Mouse (Mus musculus): ENCODE data around the gene Tctex1d1. TPM values are rescaled to one million over a fixed set of nuclear protein-coding genes. Genes with fewer than 3 reads are reported as not detected.

The Tctex1d1 gene
- polyA plus RNA-seq, 1 experiment from 2014 or later, result 0.47 TPM

DNA sequence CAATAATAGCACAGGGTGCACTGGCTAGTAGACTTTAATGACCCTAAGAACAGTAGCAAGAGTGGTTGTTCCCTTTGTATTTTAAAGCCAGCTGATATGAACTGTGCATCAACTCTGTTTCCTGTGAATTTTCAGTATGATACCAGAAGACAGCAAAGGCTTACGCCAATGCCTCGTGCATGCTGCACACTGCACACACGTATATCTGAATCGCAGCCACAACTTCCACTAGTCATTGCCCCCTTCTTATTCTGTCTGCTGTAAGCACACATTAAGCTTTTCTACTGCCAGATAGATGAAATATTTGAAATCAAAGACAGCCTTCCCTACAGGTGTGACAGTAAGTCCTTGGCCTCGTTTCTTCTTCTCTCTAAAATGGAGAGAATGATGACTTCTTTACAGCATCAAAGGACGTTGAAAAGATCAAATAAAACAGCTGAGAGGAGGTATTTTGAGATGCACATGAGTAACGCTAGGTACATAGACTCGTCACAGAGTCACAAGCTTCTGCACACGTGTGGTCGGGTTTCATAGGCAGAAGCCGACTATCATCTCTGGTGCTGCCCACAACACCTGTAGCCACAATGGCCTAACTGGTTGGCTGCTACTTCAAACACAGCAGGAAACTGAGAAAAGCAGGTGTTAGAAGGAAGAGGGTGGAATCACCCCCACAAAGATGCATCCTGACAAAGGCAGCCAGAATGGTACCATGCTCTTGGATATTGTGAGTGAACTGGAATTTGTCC, 12.4 kb downstream of the Tctex1d1 start:
- H3K9me3 ChIP-seq (ENCODE audit: control insufficient read depth, low read length), result no peaks in the 10 kb centered on the region

GRCm38 (mm10) chr4:102991685-102992084, 13.3 kb downstream of the Tctex1d1 start:
- Histone ChIP-seq H3K9me3 (ENCODE audit: control insufficient read depth, low read length) (no peaks in the 10 kb centered on the region), H3K9ac (ENCODE audit: low read length) (no peak overlapping the region), H3K4me2 (ENCODE audit: low read length) (no peak overlapping the region), H3K36me3 (ENCODE audit: control insufficient read depth, insufficient read depth, low read length) (no peaks in the 10 kb centered on the region), H3K27me3 (replicated peaks; ENCODE audit: control insufficient read depth, insufficient read depth, low read length) (no peaks in the 10 kb centered on the region), H3K4me1 (replicated peaks; ENCODE audit: control insufficient read depth, insufficient read depth, low read length) (no peaks in the 10 kb centered on the region), H3K27ac (ENCODE audit: low read depth) (no peak overlapping the region), H3K4me3 (ENCODE audit: low read depth, low read length) (no peak overlapping the region)
- DNase-seq (ENCODE audit: low spot score), result no peak
- WGBS, result 91% methylated on average over 3 of the region's 3 CpGs
- no peak for ATAC-seq (replicated peaks; ENCODE audit: low FRiP score, low TSS enrichment, low read depth)

More for the DNA sequence above, 12.4 kb downstream of the Tctex1d1 start:
- DNase-seq (ENCODE audit: low spot score), result peak; percentile 10
- ATAC-seq (replicated peaks; ENCODE audit: low FRiP score, low TSS enrichment, low read depth), result no peak
- Histone ChIP-seq H3K4me3 (ENCODE audit: low read depth, low read length) (no peak overlapping the region), H3K9ac (ENCODE audit: low read length) (no peak overlapping the region), H3K4me2 (ENCODE audit: low read length) (no peak overlapping the region), H3K27ac (ENCODE audit: low read depth) (no peak overlapping the region), H3K4me1 (replicated peaks; ENCODE audit: control insufficient read depth, insufficient read depth, low read length) (no peaks in the 10 kb centered on the region), H3K27me3 (replicated peaks; ENCODE audit: control insufficient read depth, insufficient read depth, low read length) (no peaks in the 10 kb centered on the region), H3K36me3 (ENCODE audit: control insufficient read depth, insufficient read depth, low read length) (no peaks in the 10 kb centered on the region)
- 83% methylated on average over 11 of the region's 11 CpGs for WGBS

GRCm38 (mm10) chr4:103004681-103005080, 26.3 kb downstream of the Tctex1d1 start:
- 86% methylated on average over 4 of the region's 4 CpGs for WGBS
- H3K27ac ChIP-seq (ENCODE audit: low read depth), result no peak overlapping the region
- no peak overlapping the region for H3K4me3 ChIP-seq (ENCODE audit: low read depth, low read length)
- no peak for ATAC-seq (replicated peaks; ENCODE audit: low FRiP score, low TSS enrichment, low read depth)
- H3K4me1 ChIP-seq (replicated peaks; ENCODE audit: control insufficient read depth, insufficient read depth, low read length), result peaks cover 5% of the 10 kb centered on the region; the same call in 1 of the 2 replicates
- no peak for DNase-seq (ENCODE audit: low spot score)
- H3K9ac ChIP-seq (ENCODE audit: low read length), result no peak overlapping the region
- no peaks in the 10 kb centered on the region for H3K9me3 ChIP-seq (ENCODE audit: control insufficient read depth, low read length)
- H3K36me3 ChIP-seq (ENCODE audit: control insufficient read depth, insufficient read depth, low read length), result no peaks in the 10 kb centered on the region
- no peaks in the 10 kb centered on the region for H3K27me3 ChIP-seq (replicated peaks; ENCODE audit: control insufficient read depth, insufficient read depth, low read length)
- no peak overlapping the region for H3K4me2 ChIP-seq (ENCODE audit: low read length)

GRCm38 (mm10) chr4:103005190-103005945, 27.0 kb downstream of the Tctex1d1 start:
- no peak for ATAC-seq (replicated peaks; ENCODE audit: low FRiP score, low TSS enrichment, low read depth)
- H3K9me3 ChIP-seq (ENCODE audit: control insufficient read depth, low read length), result no peaks in the 10 kb centered on the region
- no peak overlapping the region for H3K4me2 ChIP-seq (ENCODE audit: low read length)
- no peaks in the 10 kb centered on the region for H3K36me3 ChIP-seq (ENCODE audit: control insufficient read depth, insufficient read depth, low read length)
- H3K27ac ChIP-seq (ENCODE audit: low read depth), result no peak overlapping the region
- 60% methylated on average over 15 of the region's 15 CpGs for WGBS
- H3K9ac ChIP-seq (ENCODE audit: low read length), result no peak overlapping the region
- DNase-seq (ENCODE audit: low spot score), result no peak
- H3K27me3 ChIP-seq (replicated peaks; ENCODE audit: control insufficient read depth, insufficient read depth, low read length), result no peaks in the 10 kb centered on the region
- no peak overlapping the region for H3K4me3 ChIP-seq (ENCODE audit: low read depth, low read length)
- peaks cover 5% of the 10 kb centered on the region; the same call in 1 of the 2 replicates for H3K4me1 ChIP-seq (replicated peaks; ENCODE audit: control insufficient read depth, insufficient read depth, low read length)

GRCm38 (mm10) chr4:103006266-103006665, 27.9 kb downstream of the Tctex1d1 start:
- peaks cover 5% of the 10 kb centered on the region; the same call in 1 of the 2 replicates for H3K4me1 ChIP-seq (replicated peaks; ENCODE audit: control insufficient read depth, insufficient read depth, low read length)
- no peaks in the 10 kb centered on the region for H3K36me3 ChIP-seq (ENCODE audit: control insufficient read depth, insufficient read depth, low read length)
- ATAC-seq (replicated peaks; ENCODE audit: low FRiP score, low TSS enrichment, low read depth), result no peak
- 73% methylated on average over 5 of the region's 5 CpGs for WGBS
- H3K27ac ChIP-seq (ENCODE audit: low read depth), result no peak overlapping the region
- DNase-seq (ENCODE audit: low spot score), result no peak
- H3K9ac ChIP-seq (ENCODE audit: low read length), result no peak overlapping the region
- H3K9me3 ChIP-seq (ENCODE audit: control insufficient read depth, low read length), result no peaks in the 10 kb centered on the region
- H3K4me3 ChIP-seq (ENCODE audit: low read depth, low read length), result no peak overlapping the region
- H3K4me2 ChIP-seq (ENCODE audit: low read length), result no peak overlapping the region
- no peaks in the 10 kb centered on the region for H3K27me3 ChIP-seq (replicated peaks; ENCODE audit: control insufficient read depth, insufficient read depth, low read length)

GRCm38 (mm10) chr4:103006943-103007418, 28.6 kb downstream of the Tctex1d1 start:
- 30% methylated on average over 4 of the region's 4 CpGs for WGBS
- H3K4me1 ChIP-seq (replicated peaks; ENCODE audit: control insufficient read depth, insufficient read depth, low read length), result peaks cover 5% of the 10 kb centered on the region; the same call in 1 of the 2 replicates
- no peaks in the 10 kb centered on the region for H3K27me3 ChIP-seq (replicated peaks; ENCODE audit: control insufficient read depth, insufficient read depth, low read length)
- H3K4me3 ChIP-seq (ENCODE audit: low read depth, low read length), result no peak overlapping the region
- H3K36me3 ChIP-seq (ENCODE audit: control insufficient read depth, insufficient read depth, low read length), result no peaks in the 10 kb centered on the region
- H3K9ac ChIP-seq (ENCODE audit: low read length), result no peak overlapping the region
- DNase-seq (ENCODE audit: low spot score), result peak; percentile 52
- H3K9me3 ChIP-seq (ENCODE audit: control insufficient read depth, low read length), result no peaks in the 10 kb centered on the region
- ATAC-seq (replicated peaks; ENCODE audit: low FRiP score, low TSS enrichment, low read depth), result 0 out of 2 replicates have a peak, but pooled peaks have one; percentile 43
- H3K27ac ChIP-seq (ENCODE audit: low read depth), result no peak overlapping the region
- H3K4me2 ChIP-seq (ENCODE audit: low read length), result no peak overlapping the region

GRCm38 (mm10) chr4:103010734-103011133, 32.3 kb downstream of the Tctex1d1 start:
- H3K36me3 ChIP-seq (ENCODE audit: control insufficient read depth, insufficient read depth, low read length), result no peaks in the 10 kb centered on the region
- H3K4me2 ChIP-seq (ENCODE audit: low read length), result no peak overlapping the region
- no peak for ATAC-seq (replicated peaks; ENCODE audit: low FRiP score, low TSS enrichment, low read depth)
- H3K9ac ChIP-seq (ENCODE audit: low read length), result no peak overlapping the region
- H3K27me3 ChIP-seq (replicated peaks; ENCODE audit: control insufficient read depth, insufficient read depth, low read length), result no peaks in the 10 kb centered on the region
- DNase-seq (ENCODE audit: low spot score), result no peak
- H3K4me1 ChIP-seq (replicated peaks; ENCODE audit: control insufficient read depth, insufficient read depth, low read length), result peaks cover 10% of the 10 kb centered on the region
- H3K27ac ChIP-seq (ENCODE audit: low read depth), result no peak overlapping the region
- no peak overlapping the region for H3K4me3 ChIP-seq (ENCODE audit: low read depth, low read length)
- WGBS, result 89% methylated on average over 4 of the region's 4 CpGs
- H3K9me3 ChIP-seq (ENCODE audit: control insufficient read depth, low read length), result no peaks in the 10 kb centered on the region

GRCm38 (mm10) chr4:103011823-103012222, 33.4 kb downstream of the Tctex1d1 start:
- ATAC-seq (replicated peaks; ENCODE audit: low FRiP score, low TSS enrichment, low read depth), result no peak
- H3K27ac ChIP-seq (ENCODE audit: low read depth), result no peak overlapping the region
- WGBS, result 35% methylated on average over 7 of the region's 7 CpGs
- no peaks in the 10 kb centered on the region for H3K27me3 ChIP-seq (replicated peaks; ENCODE audit: control insufficient read depth, insufficient read depth, low read length)
- no peak overlapping the region for H3K4me2 ChIP-seq (ENCODE audit: low read length)
- H3K4me3 ChIP-seq (ENCODE audit: low read depth, low read length), result no peak overlapping the region
- H3K9ac ChIP-seq (ENCODE audit: low read length), result no peak overlapping the region
- H3K4me1 ChIP-seq (replicated peaks; ENCODE audit: control insufficient read depth, insufficient read depth, low read length), result peaks cover 8% of the 10 kb centered on the region
- peak; percentile 38 for DNase-seq (ENCODE audit: low spot score)
- no peaks in the 10 kb centered on the region for H3K9me3 ChIP-seq (ENCODE audit: control insufficient read depth, low read length)
- H3K36me3 ChIP-seq (ENCODE audit: control insufficient read depth, insufficient read depth, low read length), result no peaks in the 10 kb centered on the region
